Mouse (Mus musculus): ENCODE results near the gene Per3. TPM values are rescaled to one million over a fixed set of nuclear protein-coding genes. Genes with fewer than 3 reads are reported as not detected.

Gene Per3
- polyA plus RNA-seq, 1 experiment from 2014 or later, result 3.3 TPM

Other genes starting within 250 kb of the Per3 start
- 16.2 and 17.3 TPM in 2 replicates for gene Errfi1, start 190.7 kb downstream of the Per3 start, polyA plus RNA-seq (2015; fragmentation: Nextera tagmentation; extraction: Ambion mirVana)
- gene Park7, start 130.2 kb downstream of the Per3 start, polyA plus RNA-seq (2015; fragmentation: Nextera tagmentation; extraction: Ambion mirVana), result 381 and 388 TPM in 2 replicates
- 0.19 and 0.29 TPM in 2 replicates for gene Tnfrsf9, start 130.1 kb downstream of the Per3 start, polyA plus RNA-seq (2015; fragmentation: Nextera tagmentation; extraction: Ambion mirVana)
- not detected in 2 replicates for gene Uts2, start 47.6 kb downstream of the Per3 start, polyA plus RNA-seq (2015; fragmentation: Nextera tagmentation; extraction: Ambion mirVana)
- gene Vamp3, start 13.3 kb upstream of the Per3 start, polyA plus RNA-seq (2015; fragmentation: Nextera tagmentation; extraction: Ambion mirVana), result 69.3 and 69.4 TPM in 2 replicates
- gene Gm13090, start 44.9 kb upstream of the Per3 start, polyA plus RNA-seq (2015; fragmentation: Nextera tagmentation; extraction: Ambion mirVana), result 0.24 TPM in 1 of 2 replicates, not detected in the other